Mouse (Mus musculus) forebrain, embryonic 16.5 days (tissue): Measurements from ENCODE around the gene Klhdc3. TPM values are rescaled to one million over a fixed set of nuclear protein-coding genes. Genes with fewer than 3 reads are reported as not detected.
A peak's percentile ranks its signal among the peaks of the same experiment; 100 is the strongest.

Experiments used
- ATAC-seq: fragments of 200-750 bp; cut with Nextera tagmentation; 2 replicates; pipeline ENCODE4 v1.8.0; 2017; ENCODE audit warnings: mild to moderate bottlenecking, moderate library complexity
- H3K27ac ChIP-seq: fragments of 300-500 bp; sonication (generic); 2 replicates; pipeline ENCODE4 v1.5.1; 2014; ENCODE audit warnings: low read length, control low read depth
- H3K27me3 ChIP-seq: fragments of 300-500 bp; sonication (generic); replicated peaks from 2 replicates; pipeline ENCODE4 v1.6.1; 2014; ENCODE audit warnings: low read length; ENCODE audit not compliant: control insufficient read depth, insufficient read depth
- H3K36me3 ChIP-seq: fragments of 300-500 bp; sonication (generic); 2 replicates; pipeline ENCODE4 v1.6.1; 2014; ENCODE audit not compliant: control insufficient read depth, insufficient read depth
- H3K4me1 ChIP-seq: fragments of 300-500 bp; sonication (generic); replicated peaks from 2 replicates; pipeline ENCODE4 v1.6.1; 2014; ENCODE audit warnings: low read length; ENCODE audit not compliant: control insufficient read depth, insufficient read depth
- H3K4me2 ChIP-seq: fragments of 300-500 bp; sonication (generic); 2 replicates; pipeline ENCODE4 v1.6.1; 2014; ENCODE audit warnings: mild to moderate bottlenecking, low read length, control low read depth
- H3K4me3 ChIP-seq: fragments of 300-500 bp; sonication (generic); replicated peaks from 2 replicates; pipeline ENCODE4 v1.5.1; 2014; ENCODE audit warnings: mild to moderate bottlenecking, low read length, control low read depth
- H3K9ac ChIP-seq: fragments of 300-500 bp; sonication (generic); replicated peaks from 2 replicates; pipeline ENCODE4 v1.6.1; 2014; ENCODE audit warnings: low read depth, low read length, control low read depth
- H3K9me3 ChIP-seq: fragments of 300-500 bp; sonication (generic); 2 replicates; pipeline ENCODE4 v1.6.1; 2016; ENCODE audit warnings: low read length; ENCODE audit not compliant: control insufficient read depth
- WGBS: fragments of 180-500 bp; shearing (Covaris S2); extraction: QIAGEN DNeasy Blood & Tissue Kit; methylation state at CpG from one replicate; pipeline ENCODE4 v1.1.7; 2014; 5-methylcytosine and 5-hydroxymethylcytosine counted together
- polyA plus RNA-seq: library from polyadenylated mRNA; unstranded; fragments of >200 nt; fragmentation: Nextera tagmentation; extraction: Ambion mirVana; gene quantifications from 2 replicates; pipeline ENCODE4 v1.2.1, GENCODE M21; 2015

Klhdc3 gene
- polyA plus RNA-seq, 1 experiment from 2014 or later: 191 TPM

DNA sequence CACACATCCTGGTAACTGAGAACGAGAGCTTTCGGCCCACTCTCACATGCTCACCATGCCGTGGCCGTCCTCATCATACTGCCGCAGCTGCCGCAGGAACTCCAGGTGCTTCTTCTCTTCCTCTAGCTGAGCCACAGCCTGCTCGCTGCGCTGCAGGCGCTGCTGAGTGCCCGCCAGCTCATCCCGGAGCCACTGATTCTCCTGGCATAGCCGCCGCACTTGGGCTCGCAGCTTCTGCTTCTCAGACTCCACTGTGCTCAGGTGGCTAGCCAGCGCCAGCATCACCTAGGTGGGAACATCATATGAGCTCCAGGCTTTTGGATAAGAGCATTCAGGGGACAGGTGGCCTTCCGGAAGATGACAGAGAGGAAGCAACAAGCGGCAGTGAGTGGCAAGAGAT lies 38.7 kb downstream of the Klhdc3 start:
- Histone ChIP-seq H3K9ac (no peak overlapping the region), H3K4me3 (no peak overlapping the region), H3K36me3 (peaks cover 14% of the 10 kb centered on the region), H3K4me2 (no peak overlapping the region), H3K9me3 (no peaks in the 10 kb centered on the region), H3K4me1 (peaks cover 23% of the 10 kb centered on the region), H3K27ac (no peak overlapping the region), H3K27me3 (no peaks in the 10 kb centered on the region)
- ATAC-seq: no peak
- WGBS: 88% methylated on average over 17 of the region's 17 CpGs

- no peak for ATAC-seq
- Histone ChIP-seq H3K36me3 (peaks cover 14% of the 10 kb centered on the region), H3K9me3 (no peaks in the 10 kb centered on the region), H3K27me3 (no peaks in the 10 kb centered on the region), H3K4me3 (no peak overlapping the region), H3K4me1 (peaks cover 24% of the 10 kb centered on the region), H3K4me2 (no peak overlapping the region), H3K9ac (no peak overlapping the region), H3K27ac (no peak overlapping the region)
- WGBS: 85% methylated on average over 9 of the region's 9 CpGs
Observed at GRCm38 (mm10) chr17:46639929-46640328, 40.8 kb downstream of the Klhdc3 start.

- no peaks in the 10 kb centered on the region for H3K9me3 ChIP-seq
- peak overlapping the region; percentile 28 for H3K4me2 ChIP-seq
- peaks cover 16% of the 10 kb centered on the region for H3K4me1 ChIP-seq
- H3K4me3 ChIP-seq: no peak overlapping the region
- peak; percentile 83 for ATAC-seq
- peak overlapping the region; percentile 65 for H3K27ac ChIP-seq
- no peaks in the 10 kb centered on the region for H3K27me3 ChIP-seq
- WGBS: 9% methylated on average over 15 of the region's 15 CpGs
- peaks cover 13% of the 10 kb centered on the region for H3K36me3 ChIP-seq
- H3K9ac ChIP-seq: peak overlapping the region; percentile 36; the same call in 1 of the 2 replicates
Observed at GRCm38 (mm10) chr17:46636831-46637523, 43.7 kb downstream of the Klhdc3 start.

DNA sequence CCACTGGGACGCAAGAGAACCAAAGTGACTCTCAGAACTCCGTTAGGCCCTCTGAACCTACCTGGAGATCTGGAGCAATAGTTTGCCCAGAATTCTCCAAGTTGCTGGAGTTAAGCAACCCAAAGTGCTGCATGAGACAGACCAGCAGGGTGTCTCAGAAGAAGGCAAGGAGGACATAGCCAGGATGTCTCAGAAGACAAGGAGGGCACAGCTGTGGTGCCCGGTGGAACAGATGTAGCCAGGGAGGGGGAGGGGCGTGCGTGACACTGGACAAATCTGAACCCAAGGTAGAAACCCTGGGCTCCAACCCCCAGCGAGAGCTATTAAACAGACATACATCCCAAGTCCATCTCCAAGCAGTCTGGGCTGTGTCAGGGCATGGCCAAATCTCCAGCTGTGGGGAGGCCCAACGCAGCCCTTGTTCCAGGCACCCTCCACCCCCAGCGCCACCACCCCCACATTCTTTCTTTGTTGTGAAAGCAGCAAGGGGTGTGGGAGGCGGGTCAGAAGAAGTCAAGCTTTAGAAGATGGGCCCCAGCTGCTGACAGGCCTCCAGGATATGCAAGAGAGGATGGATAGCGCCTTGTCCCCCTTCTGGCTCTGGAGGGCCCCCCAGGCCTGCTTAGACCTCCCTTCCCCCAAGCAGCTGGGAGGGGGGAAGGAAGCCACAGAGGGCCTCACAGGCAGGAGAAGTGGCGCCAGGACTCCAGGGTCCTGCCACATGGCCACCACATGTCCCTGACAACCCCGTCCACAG lies 50.9 kb downstream of the Klhdc3 start:
- H3K4me2 ChIP-seq: peak overlapping the region; percentile 80
- peaks cover 27% of the 10 kb centered on the region for H3K4me1 ChIP-seq
- no peaks in the 10 kb centered on the region for H3K9me3 ChIP-seq
- peak overlapping the region; percentile 93 for H3K4me3 ChIP-seq
- peak; percentile 52 for ATAC-seq
- peak overlapping the region; percentile 49 for H3K27ac ChIP-seq
- WGBS: 15% methylated on average over 11 of the region's 12 CpGs
- H3K27me3 ChIP-seq: no peaks in the 10 kb centered on the region
- no peak overlapping the region for H3K9ac ChIP-seq
- no peaks in the 10 kb centered on the region for H3K36me3 ChIP-seq

DNA sequence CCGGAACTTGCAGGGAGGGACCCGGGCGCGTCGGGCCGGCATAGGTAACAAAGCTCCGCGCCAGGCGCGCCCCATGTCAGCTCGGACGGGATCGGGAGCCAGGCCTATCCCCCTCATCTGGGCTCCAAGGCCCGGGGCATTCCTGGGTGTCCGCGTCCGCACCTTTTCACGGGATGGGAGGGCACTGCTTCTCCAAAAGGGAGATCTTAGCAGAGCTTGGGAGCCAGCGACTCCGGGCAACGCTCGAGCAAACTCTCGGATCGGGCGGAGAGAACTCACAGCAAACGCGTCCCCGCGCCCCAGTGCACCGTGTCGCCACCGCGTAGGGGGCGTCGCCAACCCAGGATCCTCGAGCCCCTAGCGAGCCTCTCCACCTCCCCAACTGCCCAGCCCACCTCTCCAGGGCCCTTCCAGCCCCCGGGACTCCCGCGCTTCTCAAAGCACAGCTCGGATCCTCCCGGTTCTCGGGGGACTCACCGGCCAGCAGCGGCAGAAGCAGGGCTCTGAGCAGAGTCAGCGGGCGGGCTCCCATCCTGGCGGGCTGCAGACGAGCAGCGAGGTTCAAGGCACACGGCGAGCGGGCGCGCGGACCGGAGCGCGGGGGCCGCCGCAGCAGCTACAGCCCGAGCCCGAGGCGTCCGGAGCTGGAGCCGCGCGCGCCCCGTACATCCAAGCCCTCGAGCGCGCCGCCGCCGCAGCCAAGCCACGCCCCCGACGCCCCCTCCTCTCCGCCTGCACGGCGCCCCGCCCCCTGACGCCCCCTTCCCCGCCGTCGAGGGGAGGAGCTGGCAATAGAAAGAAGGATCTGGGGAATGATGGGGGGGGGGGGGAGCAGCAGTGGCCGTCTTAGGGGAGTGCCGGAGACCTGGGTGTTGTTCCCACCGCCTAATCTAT lies 51.7 kb downstream of the Klhdc3 start, which contains the start of gene Ptk7:
Ptk7 (minus strand) TSS at position 714 of the 894 bp plus-strand sequence.
- WGBS: under 1% methylated on average over 57 of the region's 90 CpGs

GRCm38 (mm10) chr17:46628471-46628790 lies 52.3 kb downstream of the Klhdc3 start:
- Histone ChIP-seq H3K9ac (peak overlapping the region; percentile 95), H3K9me3 (no peaks in the 10 kb centered on the region), H3K27me3 (no peaks in the 10 kb centered on the region), H3K36me3 (no peaks in the 10 kb centered on the region), H3K4me1 (peaks cover 42% of the 10 kb centered on the region), H3K4me2 (peak overlapping the region; percentile 80), H3K27ac (peak overlapping the region; percentile 90), H3K4me3 (peak overlapping the region; percentile 93)
- under 1% methylated on average over 13 of the region's 13 CpGs for WGBS
- no peak; the same call in 1 of the 2 replicates for ATAC-seq

More for the DNA sequence above, 51.7 kb downstream of the Klhdc3 start, which contains the start of gene Ptk7:
- peak within 1 kb of the TSS; percentile 95 for H3K9ac ChIP-seq
- H3K4me3 ChIP-seq: peak within 1 kb of the TSS; percentile 93
- H3K4me1 ChIP-seq: peaks cover 36% of the 10 kb centered on the region
- H3K27me3 ChIP-seq: no peaks in the 10 kb centered on the region
- no peaks in the 10 kb centered on the region for H3K36me3 ChIP-seq
- ATAC-seq: peak; percentile 80
- peak within 1 kb of the TSS; percentile 80 for H3K4me2 ChIP-seq
- H3K27ac ChIP-seq: peak within 1 kb of the TSS; percentile 90
- H3K9me3 ChIP-seq: no peaks in the 10 kb centered on the region

DNA sequence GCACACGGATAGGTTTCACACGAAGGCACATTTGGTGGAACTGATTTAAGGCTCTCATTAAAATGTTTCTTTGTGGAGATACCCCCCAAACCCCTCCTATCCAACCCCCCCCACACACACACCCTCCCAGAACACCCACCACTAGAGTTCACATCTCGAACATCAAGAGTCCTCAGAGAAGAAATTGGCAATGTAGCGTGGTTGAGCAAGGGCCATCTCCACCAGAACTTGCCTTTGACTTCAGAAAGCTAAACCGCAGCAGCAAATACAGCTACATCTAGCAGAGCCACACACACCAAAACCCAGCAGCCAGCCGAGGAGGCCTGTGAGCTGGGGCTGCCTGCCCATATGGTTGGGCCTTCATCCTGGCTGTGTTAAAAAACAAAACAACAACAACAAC lies 53.3 kb downstream of the Klhdc3 start:
- H3K27ac ChIP-seq: no peak overlapping the region
- no peaks in the 10 kb centered on the region for H3K36me3 ChIP-seq
- peak overlapping the region; percentile 80 for H3K4me2 ChIP-seq
- no peaks in the 10 kb centered on the region for H3K9me3 ChIP-seq
- ATAC-seq: no peak
- H3K27me3 ChIP-seq: no peaks in the 10 kb centered on the region
- H3K4me3 ChIP-seq: no peak overlapping the region
- WGBS: 59% methylated on average over 6 of the region's 6 CpGs
- H3K9ac ChIP-seq: no peak overlapping the region
- peaks cover 50% of the 10 kb centered on the region for H3K4me1 ChIP-seq

- Histone ChIP-seq H3K4me1 (peaks cover 66% of the 10 kb centered on the region), H3K4me2 (no peak overlapping the region)
Observed at GRCm38 (mm10) chr17:46624598-46624997, 56.1 kb downstream of the Klhdc3 start.

More at GRCm38 (mm10) chr17:46624598-46624997, 56.1 kb downstream of the Klhdc3 start:
- no peak overlapping the region for H3K4me3 ChIP-seq
- H3K27me3 ChIP-seq: no peaks in the 10 kb centered on the region
- no peak overlapping the region for H3K27ac ChIP-seq
- H3K9ac ChIP-seq: no peak overlapping the region
- ATAC-seq: no peak
- H3K36me3 ChIP-seq: no peaks in the 10 kb centered on the region
- WGBS: 68% methylated on average over 12 of the region's 12 CpGs
- H3K9me3 ChIP-seq: no peaks in the 10 kb centered on the region
